Mouse (Mus musculus) lung, adult 10 weeks (tissue): Measurements from ENCODE around the gene Shroom4. TPM values are rescaled to one million over a fixed set of nuclear protein-coding genes. Genes with fewer than 3 reads are reported as not detected.

Experiments used
- polyA plus RNA-seq: library from polyadenylated mRNA; stranded (reverse); fragments of 350-450 nt; fragmentation: Illumina TruSeq; extraction: RNeasy Lipid Tissue Mini Kit (QIAGEN cat#74804); gene quantifications from one replicate; pipeline ENCODE4 v1.2.3, GENCODE M21; 2014; ENCODE audit warnings: low read depth, low replicate concordance; ENCODE audit not compliant: insufficient read depth

The Shroom4 gene
- 4.3 TPM for polyA plus RNA-seq

GRCm38 (mm10) chrX:6399626-6400397, at the start of gene Shroom4:
Shroom4 (plus strand) TSS chrX:6399854.

Other genes with a start within 250 kb of the Shroom4 start
- gene Nudt10, start 226.8 kb upstream of the Shroom4 start, polyA plus RNA-seq, result 1.1 TPM
- not detected for gene Bmp15, start 79.1 kb upstream of the Shroom4 start, polyA plus RNA-seq